ENCODE assay signal across 7 mouse cellular contexts in genomic region chr1:78310861-78311341, GRCm38 (mm10). TPM values are rescaled to one million over a fixed set of nuclear protein-coding genes. Genes with fewer than 3 reads are reported as not detected.
DNase-seq lines count a peak whose midpoint lies in the region; ATAC-seq lines count a peak whose summit lies in the region.

No protein-coding gene starts in this region.

- no peak for ATAC-seq in heart, embryonic 13.5 days (ENCODE audit: extremely low read depth, insufficient number of reproducible peaks, low FRiP score, low TSS enrichment)
- peak; percentile 46; the same call in 1 of the 2 replicates for ATAC-seq in lung, embryonic 15.5 days (ENCODE audit: borderline replicate concordance, extremely low read depth, low FRiP score, low TSS enrichment)

- peaks cover 21% of the 10 kb centered on the region for H3K4me1 ChIP-seq in heart, embryonic 13.5 days
- peaks cover 20% of the 10 kb centered on the region for H3K4me1 ChIP-seq in lung, embryonic 15.5 days

- no peak overlapping the region for H3K27ac ChIP-seq in heart, embryonic 13.5 days (replicated peaks)
- no peak overlapping the region for H3K27ac ChIP-seq in lung, embryonic 15.5 days

- 1% methylated on average over 17 of the region's 17 CpGs for WGBS in heart, embryonic 13.5 days
- WGBS in lung, embryonic 15.5 days, result under 1% methylated on average over 17 of the region's 17 CpGs

- DNase-seq in WW6 (ENCODE audit: low read depth, low spot score), result peak; percentile 26
- DNase-seq in cerebellum, adult 9-11 months, result peak; percentile 93
- DNase-seq in kidney, postnatal 10 days, result peak; percentile 51
- peak; percentile 26 for DNase-seq in right cerebral cortex, postnatal 14 days
- no peak for DNase-seq in urinary bladder, adult 18-20 months (ENCODE audit: low spot score in 2 of 2)

- H3K27me3 ChIP-seq in heart, embryonic 13.5 days (replicated peaks), result peaks cover 71% of the 10 kb centered on the region
- peaks cover 52% of the 10 kb centered on the region for H3K27me3 ChIP-seq in lung, embryonic 15.5 days

- no peaks in the 10 kb centered on the region for H3K36me3 ChIP-seq in heart, embryonic 13.5 days
- H3K36me3 ChIP-seq in lung, embryonic 15.5 days, result no peaks in the 10 kb centered on the region

- peak overlapping the region; percentile 66; the same call in 1 of the 2 replicates for H3K9ac ChIP-seq in heart, embryonic 13.5 days
- H3K9ac ChIP-seq in lung, embryonic 15.5 days, result no peak overlapping the region

- H3K4me2 ChIP-seq in heart, embryonic 13.5 days, result peak overlapping the region; percentile 92
- H3K4me2 ChIP-seq in lung, embryonic 15.5 days, result peak overlapping the region; percentile 96

- peak overlapping the region; percentile 61 for H3K4me3 ChIP-seq in heart, embryonic 13.5 days
- peak overlapping the region; percentile 48 for H3K4me3 ChIP-seq in lung, embryonic 15.5 days

- H3K9me3 ChIP-seq in heart, embryonic 13.5 days, result no peaks in the 10 kb centered on the region
- H3K9me3 ChIP-seq in lung, embryonic 15.5 days, result no peaks in the 10 kb centered on the region

RNA-seq across cellular contexts. Expression of gene Sgpp2, which starts 0.8 kb away (rescaled TPM):
- 0.11 and 0.34 TPM in 2 replicates for polyA plus RNA-seq in heart, embryonic 13.5 days (2015; fragmentation: Nextera tagmentation; extraction: Ambion mirVana)
- 0.65 and 1.1 TPM in 2 replicates for polyA plus RNA-seq in lung, embryonic 15.5 days (2015; fragmentation: Nextera tagmentation; extraction: Ambion mirVana)

Comparison
In these comparisons a context has a peak if more than half of its experiments do, and no peak if none do; other contexts are left out.
1. DNase-seq: peak in WW6 (single experiment), cerebellum, adult 9-11 months (single experiment), kidney, postnatal 10 days (single experiment) and right cerebral cortex, postnatal 14 days (single experiment); none in urinary bladder, adult 18-20 months (0 of 2).